Mouse (Mus musculus): ENCODE results near the gene D030056L22Rik.

GRCm38 (mm10) chr19:18695552-18695951, 17.4 kb upstream of the D030056L22Rik start:
- TF ChIP-seq HCFC1 (IDR thresholded peaks at IDR 0.05; ENCODE audit: borderline replicate concordance, insufficient read depth, low read length) (no peak), ZNF384 (IDR thresholded peaks at IDR 0.05; ENCODE audit: low read depth, low read length) (no peak), CHD2 (IDR thresholded peaks at IDR 0.05; ENCODE audit: low read depth, low read length) (no peak), MAFK (IDR thresholded peaks at IDR 0.05; ENCODE audit: insufficient read depth, low read depth, low read length) (no peak)

All from ES-E14 (cell line).